Mouse (Mus musculus) embryo, embryonic 11 days (tissue): ENCODE measurements around the gene Slain1.
"Not testable (repeated sequence)": the region's sequence is repeated elsewhere in the genome, so short reads cannot be mapped to it uniquely, and the experiment has no call there.

Experiments used
- DNase-seq: peaks from one replicate; pipeline ENCODE4 v3.0.0-alpha.2; 2015

The Slain1 gene

DNA sequence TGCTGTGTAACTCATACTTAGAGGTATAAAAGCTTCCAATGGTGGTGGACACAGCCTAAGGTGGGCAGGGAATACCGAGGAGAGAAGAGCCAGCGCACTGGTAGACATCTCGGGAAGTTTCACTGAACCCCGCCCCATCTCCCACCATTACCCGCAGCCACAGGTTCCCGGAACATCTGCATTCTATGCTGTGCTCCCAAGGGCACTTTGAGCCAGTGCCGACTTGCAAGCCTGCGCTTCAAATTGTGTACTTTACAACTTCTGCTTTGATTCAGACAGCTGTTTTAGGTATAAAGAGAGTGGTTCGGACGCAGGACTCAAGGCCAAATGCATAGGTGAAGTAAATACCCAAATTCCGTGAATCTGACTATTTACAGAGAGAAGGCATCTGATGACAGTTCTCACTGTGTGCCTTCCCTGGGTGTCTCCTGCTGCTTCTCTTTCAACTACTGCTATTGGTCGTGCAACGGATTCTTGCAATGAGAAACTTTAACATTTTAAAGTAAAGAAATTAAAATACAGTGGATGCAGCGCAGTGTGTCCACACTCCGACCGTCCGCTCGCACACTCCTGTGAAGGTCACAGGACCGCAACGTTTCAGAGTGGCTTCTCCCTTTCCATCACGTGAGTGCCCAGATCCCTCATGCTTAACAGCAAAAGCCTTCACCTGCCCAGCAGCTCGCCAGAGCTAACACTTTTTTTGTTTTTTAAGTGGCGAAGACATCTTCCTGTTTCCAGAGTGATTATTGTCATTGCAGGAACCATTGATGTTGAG is 79.1 kb downstream of the Slain1 start:
- no peak for DNase-seq

DNA sequence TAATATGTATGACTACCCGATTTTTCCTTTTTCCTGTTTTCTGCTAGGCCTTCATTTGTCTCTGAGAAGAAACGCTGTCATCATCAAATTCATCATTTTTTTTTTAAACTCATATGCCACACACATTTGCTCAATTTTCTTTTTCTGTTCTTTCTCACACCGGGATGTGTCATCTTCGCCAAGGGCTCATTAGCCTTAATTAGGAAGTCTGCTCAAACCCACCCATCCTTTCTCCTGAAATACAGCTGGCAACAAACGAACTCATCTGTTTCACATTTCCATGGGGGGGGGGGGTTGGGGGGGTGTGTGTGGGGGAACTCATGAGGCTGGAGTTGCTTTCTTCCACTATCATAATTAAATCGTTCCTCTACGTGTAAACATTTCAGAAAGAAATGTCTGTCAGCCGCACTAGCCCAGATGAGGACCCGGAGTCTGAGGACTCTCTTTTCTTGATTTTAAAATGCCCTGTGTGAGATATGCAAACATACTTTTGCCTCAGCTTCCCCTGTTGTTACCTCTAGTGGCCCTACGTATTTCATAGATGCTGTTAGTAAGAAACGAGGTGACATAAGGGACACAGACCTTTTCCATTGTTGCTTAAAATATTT is 79.8 kb downstream of the Slain1 start:
- no peak for DNase-seq

DNA sequence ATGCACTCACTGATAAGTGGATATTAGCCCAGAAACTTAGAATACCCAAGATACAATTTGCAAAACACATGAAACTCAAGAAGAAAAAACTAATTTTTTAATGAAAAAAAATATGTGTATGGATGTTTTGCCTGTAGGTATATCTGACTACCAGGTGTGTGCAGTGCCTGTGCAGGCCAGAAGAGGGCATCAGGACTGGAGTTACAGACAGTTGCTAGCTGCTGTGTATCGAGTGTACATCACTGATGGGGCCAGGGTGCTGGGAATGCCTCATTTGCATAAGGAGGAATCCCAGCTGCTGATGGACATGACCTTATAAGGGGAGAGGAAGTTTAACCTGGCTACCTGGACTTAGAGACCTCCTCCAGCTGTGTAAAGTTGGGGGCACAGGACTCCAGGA is 82.6 kb downstream of the Slain1 start:
- DNase-seq, result no peak

DNA sequence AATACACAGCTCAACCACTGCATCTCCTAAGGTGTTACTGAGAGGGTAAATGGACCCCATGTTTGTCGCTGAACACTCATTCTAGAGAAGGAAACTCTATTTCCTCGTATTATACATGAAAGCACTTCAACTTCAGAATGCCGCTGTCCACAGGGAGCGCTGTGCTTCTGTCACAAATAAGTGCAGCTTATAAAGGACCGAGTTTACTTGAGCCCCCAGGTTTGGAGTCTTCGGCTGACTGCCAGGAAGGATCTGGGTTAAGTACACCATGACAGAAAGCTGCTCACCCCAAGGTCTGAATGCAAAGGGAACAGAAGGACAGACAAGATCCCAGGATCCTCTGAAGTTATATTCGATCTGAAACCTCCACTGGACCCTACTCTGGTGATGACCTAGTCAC is 91.2 kb downstream of the Slain1 start:
- DNase-seq, result no peak

DNA sequence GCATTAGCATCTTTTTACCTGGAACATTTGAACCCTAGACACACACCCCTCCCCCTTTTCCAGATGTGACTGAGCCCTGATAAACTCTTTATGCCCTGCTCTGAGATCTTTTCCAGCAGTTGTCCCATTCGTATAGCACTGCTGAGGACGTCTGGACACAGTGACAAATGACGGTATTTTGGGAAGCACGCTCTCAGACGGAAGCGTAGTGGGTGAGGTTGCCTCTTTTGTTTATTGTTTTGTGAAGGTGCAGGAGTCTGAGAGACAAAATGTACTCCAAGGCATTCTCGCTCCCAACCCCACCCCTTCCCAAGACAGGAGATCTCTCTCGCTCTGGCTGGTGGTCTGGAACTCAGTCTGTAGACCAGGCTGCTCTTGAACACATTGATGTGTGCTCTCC is 92.1 kb downstream of the Slain1 start:
- no peak for DNase-seq

DNA sequence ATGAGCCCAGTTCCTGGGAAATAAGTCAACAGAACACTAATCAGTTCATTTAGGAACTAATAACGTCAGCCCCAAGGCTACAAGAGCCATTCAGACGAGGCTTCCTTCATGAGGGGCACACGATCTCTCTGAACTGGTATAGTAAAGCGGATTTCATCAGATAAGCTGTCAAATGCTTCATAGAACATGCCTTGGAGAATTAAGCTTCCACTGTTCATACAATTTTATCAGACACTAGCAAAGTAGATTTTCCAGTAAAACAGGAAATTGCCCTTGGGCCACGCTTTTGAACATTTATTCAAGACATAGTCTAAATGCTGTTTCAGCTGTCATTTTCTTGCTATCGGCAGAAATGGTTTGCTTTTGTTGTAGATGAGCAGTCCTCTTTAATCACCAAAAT is 97.3 kb downstream of the Slain1 start:
- no peak for DNase-seq

DNA sequence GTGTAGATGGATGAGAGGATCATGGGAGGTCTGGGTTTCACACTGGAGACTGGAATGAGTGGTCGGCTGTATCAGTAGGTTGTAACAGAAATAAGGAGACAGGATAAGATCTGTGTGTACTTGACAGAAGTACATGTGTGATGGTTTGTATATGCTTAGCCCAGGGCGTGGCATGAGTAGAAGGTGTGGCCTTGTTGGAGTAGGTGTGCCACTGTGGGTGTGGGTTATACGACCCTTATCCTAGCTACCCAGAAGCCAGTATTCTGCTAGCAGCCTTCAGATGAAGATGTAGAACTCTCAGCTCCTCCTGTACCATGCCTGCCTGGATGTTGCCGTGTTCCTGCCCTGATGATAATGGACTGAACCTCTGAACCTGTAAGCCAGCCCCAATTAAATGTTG is 100.6 kb downstream of the Slain1 start:
- DNase-seq, result not testable (repeated sequence)

DNA sequence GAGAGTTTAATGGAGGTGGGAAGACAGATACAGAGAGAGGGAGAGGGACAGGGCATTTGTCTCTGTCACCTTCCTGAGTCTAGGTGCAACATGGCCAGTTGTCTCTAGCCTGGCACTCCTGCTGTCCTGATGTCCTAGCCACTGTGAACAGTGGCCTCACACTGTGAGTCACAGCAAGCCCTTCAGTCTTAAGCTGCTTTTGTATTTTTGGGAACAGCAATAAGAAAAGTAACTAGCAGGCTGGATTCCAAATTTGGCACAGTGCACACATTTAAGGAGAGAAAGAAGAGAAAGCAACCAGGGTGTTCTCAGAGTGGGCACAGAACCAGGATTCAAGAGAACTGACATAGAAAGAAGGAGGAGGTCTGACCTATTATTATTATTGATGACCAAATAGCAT is 101.4 kb downstream of the Slain1 start:
- no peak for DNase-seq

DNA sequence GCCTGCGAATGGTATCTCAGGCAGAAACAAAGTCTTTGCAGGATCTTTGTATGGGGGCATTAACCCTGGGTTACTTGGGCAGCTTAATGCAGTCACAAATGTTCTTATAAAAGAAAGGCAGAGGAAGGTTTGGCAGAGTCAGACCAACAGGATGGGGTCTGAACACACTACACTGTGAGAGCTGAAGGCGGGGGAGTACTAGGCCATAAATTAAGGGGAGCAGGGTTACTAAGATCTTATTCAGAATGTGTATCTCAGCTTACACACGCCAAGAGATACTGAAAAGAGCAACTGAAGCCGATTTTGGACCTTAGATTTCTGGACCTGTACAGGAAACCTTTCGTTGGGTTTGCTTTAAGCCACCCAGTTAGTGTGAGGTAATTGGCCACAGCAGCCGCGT is 102.7 kb downstream of the Slain1 start:
- no peak for DNase-seq

DNA sequence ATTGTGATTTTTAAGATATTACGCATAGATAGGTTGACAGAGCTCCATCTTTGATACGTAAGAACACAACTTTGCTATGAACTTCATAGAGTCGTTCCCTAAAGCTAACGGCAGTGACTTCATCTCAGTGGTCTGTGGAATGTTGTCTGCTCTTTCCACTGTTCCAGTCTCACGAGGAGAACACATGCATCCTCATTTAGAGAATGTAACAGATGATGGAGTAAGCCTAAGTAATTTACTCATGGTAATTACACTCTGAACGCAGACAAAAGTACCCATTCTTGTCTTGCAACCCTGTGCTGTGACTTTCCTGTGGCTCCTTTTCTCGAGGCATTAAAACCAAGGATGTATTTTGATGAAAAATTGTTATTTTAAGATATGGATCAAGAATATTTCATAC is 104.0 kb downstream of the Slain1 start:
- DNase-seq, result no peak

DNA sequence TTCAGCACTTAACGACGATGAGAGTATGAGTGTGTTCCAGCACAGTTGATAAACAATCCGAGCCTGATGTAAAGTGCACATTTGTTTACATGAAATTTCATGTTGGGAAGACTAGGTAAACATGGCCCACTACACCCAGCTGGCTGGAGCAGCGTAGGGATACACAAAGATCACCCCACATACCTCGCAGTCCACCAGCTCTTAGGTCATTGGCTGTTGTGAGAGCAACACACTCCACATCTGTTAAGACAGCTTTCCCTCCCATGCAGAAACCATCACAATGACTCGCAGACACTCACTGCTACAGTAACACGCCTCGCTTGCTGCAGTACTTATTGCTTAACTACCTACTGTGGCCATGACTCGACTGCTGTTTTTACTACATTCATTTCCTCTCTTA is 104.4 kb downstream of the Slain1 start:
- DNase-seq, result no peak
